Mouse (Mus musculus) forebrain, embryonic 10.5 days (tissue): ENCODE measurements around the gene Tdgf1. TPM values are rescaled to one million over a fixed set of nuclear protein-coding genes. Genes with fewer than 3 reads are reported as not detected.

Experiments used
- DNase-seq: peaks from one replicate; pipeline ENCODE4 v3.0.0-alpha.2; 2017; ENCODE audit warnings: low spot score; ENCODE audit errors: extremely low spot score
- H3K27ac ChIP-seq: fragments of 300-500 bp; sonication (generic); 2 replicates; pipeline ENCODE4 v1.5.1; 2016; ENCODE audit warnings: mild to moderate bottlenecking
- H3K27me3 ChIP-seq: fragments of 300-500 bp; sonication (generic); 2 replicates; pipeline ENCODE4 v1.6.1; 2016; ENCODE audit warnings: mild to moderate bottlenecking; ENCODE audit not compliant: poor library complexity, severe bottlenecking
- H3K36me3 ChIP-seq: fragments of 300-500 bp; sonication (generic); replicated peaks from 2 replicates; pipeline ENCODE4 v1.6.1; 2016; ENCODE audit warnings: mild to moderate bottlenecking, moderate library complexity
- H3K4me1 ChIP-seq: fragments of 300-500 bp; sonication (generic); 2 replicates; pipeline ENCODE4 v1.6.1; 2016
- H3K4me3 ChIP-seq: fragments of 300-500 bp; sonication (generic); 2 replicates; pipeline ENCODE4 v1.5.1; 2016; ENCODE audit warnings: mild to moderate bottlenecking, moderate library complexity
- H3K9me3 ChIP-seq: fragments of 300-500 bp; sonication (generic); 2 replicates; pipeline ENCODE4 v1.6.1; 2016; ENCODE audit warnings: mild to moderate bottlenecking, moderate library complexity
- WGBS: fragments of 180-500 bp; shearing (Covaris S2); methylation state at CpG from one replicate; pipeline ENCODE4 v1.1.7; 2016; 5-methylcytosine and 5-hydroxymethylcytosine counted together
- polyA plus RNA-seq: library from polyadenylated mRNA; unstranded; fragments of >200 nt; fragmentation: Nextera tagmentation; extraction: Ambion mirVana; gene quantifications from 2 replicates; pipeline ENCODE4 v1.2.1, GENCODE M21; 2016

The Tdgf1 gene
- polyA plus RNA-seq, 1 experiment from 2014 or later: 0.61 TPM

DNA sequence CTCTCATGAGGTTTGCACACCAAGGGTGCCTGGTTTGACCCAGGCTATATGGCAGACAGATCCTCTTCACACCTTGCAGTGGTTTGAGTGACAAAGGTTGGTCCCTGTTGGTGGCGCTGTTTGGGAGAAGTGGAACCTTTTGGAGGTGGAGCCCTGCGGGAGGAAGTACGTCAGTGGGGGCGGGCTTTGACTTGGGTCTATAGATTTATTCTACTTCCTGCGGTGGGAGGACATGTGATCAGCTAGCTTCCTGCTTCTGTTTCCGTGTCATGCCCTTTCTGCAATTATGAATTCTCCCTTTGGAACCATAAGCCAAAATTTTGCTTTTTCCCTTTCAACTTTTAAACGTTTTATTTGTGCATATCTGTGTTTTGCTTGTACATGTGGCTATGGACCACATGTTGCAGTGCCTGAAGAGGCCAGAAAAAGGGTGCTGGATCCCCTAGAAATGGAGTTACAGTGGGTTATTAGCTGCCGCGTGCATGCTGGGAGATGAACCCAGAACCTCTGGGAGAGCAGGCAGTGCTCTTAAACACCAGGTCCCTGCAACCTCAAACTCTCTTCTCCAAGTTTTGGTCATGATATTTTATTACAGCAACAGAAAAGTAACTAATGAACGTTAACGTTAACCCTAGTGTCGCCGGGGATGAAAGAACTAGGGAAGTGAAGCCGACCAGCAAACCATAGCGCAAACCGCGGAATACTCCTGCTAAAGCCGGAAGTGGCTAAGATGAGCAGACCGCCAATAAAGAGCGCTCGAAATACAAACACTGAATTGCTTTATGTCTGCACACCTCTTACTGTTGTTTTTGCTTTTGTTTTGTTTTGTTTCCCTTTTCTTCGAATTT is 19.3 kb upstream of the Tdgf1 start:
- WGBS: 91% methylated on average over 22 of the region's 22 CpGs

DNA sequence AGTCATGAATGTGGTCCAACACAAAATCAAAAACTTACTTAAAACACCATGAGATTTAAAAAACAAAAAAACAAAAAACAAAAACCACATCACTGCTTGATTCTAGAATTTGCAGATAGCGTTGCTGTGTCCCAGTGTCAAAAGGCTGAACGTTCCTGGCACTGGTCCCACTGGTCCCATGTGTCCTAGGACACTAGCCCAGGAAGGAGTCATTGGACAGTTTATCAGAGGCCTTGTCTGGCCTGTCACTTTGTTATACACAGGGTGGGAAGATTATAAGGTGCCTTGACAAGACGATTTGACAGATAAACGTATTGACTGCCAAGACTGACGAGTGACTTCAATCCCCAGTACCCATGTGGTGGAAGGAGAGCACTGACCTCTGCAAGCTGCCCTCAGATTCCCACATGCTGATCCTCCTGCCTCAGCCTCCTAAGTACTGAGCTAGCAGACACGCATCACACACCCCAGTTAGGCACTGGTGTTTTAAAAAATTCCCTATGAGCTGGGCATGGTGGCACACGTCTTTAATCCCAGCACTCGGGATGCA is 17.7 kb upstream of the Tdgf1 start:
- no peak overlapping the region for H3K4me3 ChIP-seq
- H3K27ac ChIP-seq: no peak overlapping the region
- no peak for DNase-seq
- H3K36me3 ChIP-seq: no peaks in the 10 kb centered on the region
- WGBS: 94% methylated on average over 8 of the region's 8 CpGs
- H3K9me3 ChIP-seq: no peaks in the 10 kb centered on the region
- no peaks in the 10 kb centered on the region for H3K27me3 ChIP-seq
- no peaks in the 10 kb centered on the region for H3K4me1 ChIP-seq

More for the DNA sequence above, 19.3 kb upstream of the Tdgf1 start:
- no peak overlapping the region for H3K4me3 ChIP-seq
- H3K4me1 ChIP-seq: no peaks in the 10 kb centered on the region
- DNase-seq: no peak
- no peaks in the 10 kb centered on the region for H3K9me3 ChIP-seq
- H3K27ac ChIP-seq: no peak overlapping the region
- H3K36me3 ChIP-seq: no peaks in the 10 kb centered on the region
- H3K27me3 ChIP-seq: no peaks in the 10 kb centered on the region

DNA sequence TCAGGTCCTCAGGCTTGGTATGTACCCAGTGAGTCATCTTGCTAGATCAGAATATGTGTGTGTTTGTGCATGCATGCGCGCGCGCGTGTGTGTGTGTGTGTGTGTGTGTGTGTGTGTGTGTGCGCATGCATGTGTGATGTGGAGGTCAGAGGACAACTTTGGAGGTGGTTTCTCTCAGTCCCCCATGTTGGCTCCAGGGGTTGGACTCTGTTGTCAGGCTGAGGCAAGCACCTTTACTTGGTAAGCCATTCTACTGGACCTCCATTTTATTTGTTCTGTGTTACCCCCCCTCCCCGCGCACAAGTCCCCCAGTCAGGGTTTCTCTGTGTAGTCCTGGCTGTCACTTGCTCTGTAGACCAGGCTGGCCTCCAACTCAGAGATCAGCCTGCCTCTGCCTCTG is 15.4 kb upstream of the Tdgf1 start:
- Histone ChIP-seq H3K36me3 (no peaks in the 10 kb centered on the region), H3K27me3 (no peaks in the 10 kb centered on the region), H3K9me3 (no peaks in the 10 kb centered on the region), H3K4me3 (no peak overlapping the region), H3K27ac (no peak overlapping the region), H3K4me1 (no peaks in the 10 kb centered on the region)
- 98% methylated on average over 8 of the region's 8 CpGs for WGBS
- no peak for DNase-seq

DNA sequence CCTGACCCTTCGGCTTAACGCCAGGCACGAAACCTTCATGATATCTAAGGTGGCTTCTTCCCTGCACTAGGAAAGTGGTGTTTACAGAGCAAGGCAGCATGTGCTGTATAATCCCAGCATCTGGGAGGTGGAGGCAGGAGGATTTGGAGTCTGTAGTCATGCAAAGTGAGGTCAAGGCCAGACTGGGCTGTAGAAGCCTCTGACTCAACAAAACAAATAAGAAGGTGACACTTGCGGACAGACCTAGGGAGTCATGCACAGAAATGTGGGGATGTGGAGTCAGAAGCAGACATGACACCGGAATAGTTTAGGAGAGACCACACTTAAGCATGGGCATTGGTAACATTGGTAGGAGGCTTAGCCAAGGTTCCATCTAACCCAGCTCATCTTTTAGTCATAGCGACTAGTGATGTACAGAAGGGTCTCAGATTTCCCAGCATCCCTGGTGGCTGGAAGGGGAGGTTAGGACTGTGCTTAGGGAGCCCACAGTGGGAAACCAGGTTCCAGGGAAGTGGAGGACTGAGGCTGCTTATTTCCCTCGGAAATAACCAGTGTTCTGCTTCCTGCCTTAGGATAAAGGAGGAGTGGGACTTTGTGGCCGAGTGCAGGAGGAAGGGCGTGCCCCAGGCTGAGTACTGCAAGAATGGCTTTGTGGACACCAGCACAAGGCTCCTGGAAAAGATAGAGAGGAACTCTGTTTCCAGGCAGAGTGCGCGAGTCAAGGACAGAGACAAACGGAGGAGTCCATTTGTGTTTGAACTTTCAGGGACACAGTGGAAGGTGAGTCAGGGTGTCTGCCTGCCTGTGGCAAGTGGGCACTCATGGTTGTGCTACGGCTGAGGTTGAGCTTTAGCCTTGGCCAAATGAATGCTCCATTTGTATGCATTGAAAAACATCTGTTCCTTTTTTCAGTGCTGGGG is 14.5 kb upstream of the Tdgf1 start:
- 86% methylated on average over 13 of the region's 13 CpGs for WGBS

DNA sequence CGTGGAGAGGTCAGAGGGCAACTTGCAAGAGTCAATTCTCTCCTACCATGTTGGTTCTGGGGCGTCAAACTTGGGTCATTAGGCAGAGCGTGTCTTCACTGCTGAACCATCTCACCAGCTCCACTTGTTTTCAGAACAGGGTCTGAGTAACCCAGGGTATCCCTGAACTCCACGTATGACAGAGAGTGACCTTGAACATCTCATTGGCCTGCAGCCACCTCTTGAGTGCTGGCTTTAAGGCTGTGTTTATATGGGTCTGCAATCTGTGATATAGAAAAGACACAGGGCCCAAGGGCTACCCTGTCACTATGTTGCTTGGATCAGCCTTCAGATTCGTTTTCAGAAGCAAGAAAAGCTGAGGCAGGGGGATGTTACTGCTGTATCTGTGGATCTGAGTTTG is 13.7 kb upstream of the Tdgf1 start:
- H3K36me3 ChIP-seq: no peaks in the 10 kb centered on the region

More for the DNA sequence above, 14.5 kb upstream of the Tdgf1 start:
- H3K27me3 ChIP-seq: peaks cover 8% of the 10 kb centered on the region
- H3K4me1 ChIP-seq: no peaks in the 10 kb centered on the region
- H3K4me3 ChIP-seq: no peak overlapping the region
- no peak for DNase-seq
- H3K27ac ChIP-seq: no peak overlapping the region
- H3K9me3 ChIP-seq: no peaks in the 10 kb centered on the region
- H3K36me3 ChIP-seq: no peaks in the 10 kb centered on the region

DNA sequence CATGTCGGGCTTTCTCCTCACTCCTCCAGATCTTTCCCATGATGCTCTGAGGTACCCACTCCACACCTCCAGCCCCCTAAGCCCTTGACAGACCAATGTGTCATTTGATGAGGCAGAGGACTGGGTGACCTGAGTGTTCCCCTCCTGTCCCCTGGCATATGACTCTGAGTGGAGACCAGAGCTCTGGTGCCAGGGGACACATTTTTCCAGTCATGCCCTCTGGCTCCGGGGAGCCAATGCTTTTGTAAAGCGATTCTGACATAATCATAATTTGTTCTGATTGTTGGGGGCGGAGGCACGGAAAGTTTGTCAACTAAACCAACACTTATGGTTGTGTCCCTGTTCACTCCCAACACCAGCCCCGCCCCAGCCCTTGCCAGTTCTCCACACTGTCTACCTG is 10.0 kb upstream of the Tdgf1 start:
- Histone ChIP-seq H3K4me3 (no peak overlapping the region), H3K36me3 (no peaks in the 10 kb centered on the region), H3K4me1 (peaks cover 12% of the 10 kb centered on the region), H3K27me3 (peaks cover 52% of the 10 kb centered on the region), H3K9me3 (no peaks in the 10 kb centered on the region), H3K27ac (no peak overlapping the region)
- WGBS: 91% methylated on average over 6 of the region's 6 CpGs
- DNase-seq: no peak

More for the DNA sequence above, 13.7 kb upstream of the Tdgf1 start:
- Histone ChIP-seq H3K27ac (no peak overlapping the region), H3K27me3 (peaks cover 16% of the 10 kb centered on the region), H3K9me3 (no peaks in the 10 kb centered on the region), H3K4me3 (no peak overlapping the region), H3K4me1 (no peaks in the 10 kb centered on the region)
- no peak for DNase-seq
- WGBS: 87% methylated on average over 5 of the region's 5 CpGs

DNA sequence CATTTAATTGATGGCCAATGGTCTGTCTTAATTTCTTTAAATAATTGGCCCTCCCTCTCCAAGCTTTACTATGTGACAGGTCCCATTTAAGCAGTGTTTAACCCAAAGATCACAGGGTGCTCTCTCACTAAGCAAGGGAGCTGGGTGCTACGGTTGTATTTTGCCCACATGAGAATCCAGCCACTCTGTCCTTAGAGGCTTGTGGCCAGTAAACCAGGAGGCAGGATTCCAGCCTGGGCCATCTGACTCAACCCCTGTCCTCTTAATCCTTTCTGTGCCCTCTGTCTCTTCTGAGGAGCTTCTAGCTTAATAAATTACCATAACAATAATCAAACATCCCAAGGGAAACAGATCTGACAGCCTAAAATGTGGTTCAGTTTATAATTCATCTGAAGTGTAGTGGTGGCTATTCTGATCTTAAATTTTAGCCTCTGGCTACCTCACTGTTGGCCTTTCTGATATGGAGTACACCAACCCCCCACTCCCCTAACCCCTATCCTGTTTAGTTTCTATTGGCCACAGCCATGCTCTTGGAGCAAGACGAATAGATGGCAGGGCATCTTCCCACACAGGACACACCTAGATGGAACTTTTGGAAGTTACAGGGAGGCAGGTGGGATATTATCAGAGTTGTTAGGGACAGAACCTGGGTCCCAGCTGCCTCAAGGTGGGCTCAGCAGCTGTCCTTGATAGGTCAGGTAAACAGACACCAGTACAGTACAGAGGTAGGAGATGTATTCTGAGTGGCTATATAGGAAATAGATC is 8.9 kb upstream of the Tdgf1 start:
- Histone ChIP-seq H3K9me3 (no peaks in the 10 kb centered on the region), H3K4me1 (peaks cover 12% of the 10 kb centered on the region), H3K27ac (no peak overlapping the region), H3K4me3 (no peak overlapping the region), H3K36me3 (no peaks in the 10 kb centered on the region), H3K27me3 (peaks cover 60% of the 10 kb centered on the region)
- WGBS: 60% methylated on average over 2 of the region's 2 CpGs
- no peak for DNase-seq

DNA sequence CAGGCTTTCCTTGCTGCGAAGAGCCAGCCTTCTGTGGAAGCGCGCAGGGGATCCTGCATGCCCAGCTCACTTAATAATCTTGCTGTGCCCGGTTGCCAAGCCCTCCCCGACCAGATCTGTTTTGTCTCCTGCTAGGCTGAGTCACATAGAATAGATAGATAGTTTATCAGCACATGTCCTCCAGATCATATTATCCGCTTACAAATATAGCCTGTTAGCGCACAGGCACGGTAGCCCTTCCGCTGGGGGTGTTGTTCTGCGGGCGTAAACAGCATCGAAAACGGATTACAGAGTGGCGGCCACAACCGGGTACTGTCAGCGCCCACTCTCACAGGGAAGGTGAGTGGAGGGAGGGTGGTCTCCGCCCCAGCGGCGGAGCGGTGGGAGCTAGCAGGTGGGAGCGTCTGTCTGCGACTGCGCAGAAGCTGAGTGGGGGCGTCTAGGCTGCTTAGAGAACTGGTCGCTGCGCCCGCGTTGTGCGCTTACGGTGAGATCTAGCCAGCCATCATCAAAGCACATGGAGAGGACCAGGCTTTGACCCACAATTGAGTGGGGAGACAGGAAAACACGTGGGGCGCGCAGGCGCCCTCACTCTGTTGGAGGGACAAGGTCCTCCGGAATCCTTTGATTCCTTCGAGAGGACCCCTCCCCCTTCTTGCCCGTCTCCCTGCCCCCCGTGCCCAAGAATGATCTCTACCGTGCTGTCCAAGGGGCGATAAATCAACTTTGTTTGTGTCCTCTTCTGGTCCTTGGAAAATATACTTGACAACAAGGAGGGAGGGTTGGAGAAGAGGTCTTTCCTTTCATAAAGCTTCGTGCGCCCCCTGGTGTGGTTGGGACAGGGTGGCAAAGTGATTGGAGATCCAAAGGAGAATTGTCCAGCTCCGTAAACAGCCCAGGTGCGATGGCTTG is 7.8 kb upstream of the Tdgf1 start:
- Histone ChIP-seq H3K4me3 (peak overlapping the region; percentile 66), H3K27me3 (peaks cover 68% of the 10 kb centered on the region), H3K9me3 (no peaks in the 10 kb centered on the region), H3K27ac (peak overlapping the region; percentile 65), H3K36me3 (no peaks in the 10 kb centered on the region), H3K4me1 (peaks cover 16% of the 10 kb centered on the region)
- WGBS: 1% methylated on average over 44 of the region's 44 CpGs
- peak; percentile 56 for DNase-seq

DNA sequence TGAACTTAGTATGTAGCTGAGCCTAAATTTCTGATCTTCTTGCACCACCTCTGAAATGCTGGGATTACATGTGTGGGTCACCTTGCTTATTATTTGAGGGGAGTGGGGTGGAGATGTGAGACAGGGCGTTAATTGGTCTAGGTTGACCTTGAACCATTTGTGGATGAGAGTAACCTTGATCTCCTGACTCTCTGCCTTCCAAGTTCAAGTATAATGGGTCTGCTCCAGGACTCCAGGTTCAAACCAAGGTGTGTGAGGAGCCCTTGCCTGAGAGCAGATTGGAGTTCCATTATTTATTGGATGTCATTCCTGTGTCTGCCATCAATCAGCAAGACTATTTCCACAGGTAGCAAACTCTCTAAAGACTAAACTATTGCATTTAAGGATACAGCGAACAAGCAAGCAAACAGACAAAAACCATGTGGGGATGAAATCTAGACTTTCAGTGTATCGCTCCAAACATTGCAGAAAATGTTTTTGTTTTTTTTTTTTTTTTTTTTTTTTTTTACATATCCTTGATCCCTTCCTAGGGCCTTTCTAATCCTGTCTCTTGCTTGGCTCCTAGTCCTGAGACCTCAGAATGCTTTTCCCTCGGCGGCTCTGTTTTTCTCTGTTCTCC is 7.1 kb upstream of the Tdgf1 start:
- 45% methylated on average over 5 of the region's 5 CpGs for WGBS
- no peaks in the 10 kb centered on the region for H3K36me3 ChIP-seq
- no peaks in the 10 kb centered on the region for H3K9me3 ChIP-seq
- peaks cover 75% of the 10 kb centered on the region for H3K27me3 ChIP-seq
- peaks cover 21% of the 10 kb centered on the region for H3K4me1 ChIP-seq
- no peak overlapping the region for H3K27ac ChIP-seq
- peak overlapping the region; percentile 66 for H3K4me3 ChIP-seq
- no peak for DNase-seq

DNA sequence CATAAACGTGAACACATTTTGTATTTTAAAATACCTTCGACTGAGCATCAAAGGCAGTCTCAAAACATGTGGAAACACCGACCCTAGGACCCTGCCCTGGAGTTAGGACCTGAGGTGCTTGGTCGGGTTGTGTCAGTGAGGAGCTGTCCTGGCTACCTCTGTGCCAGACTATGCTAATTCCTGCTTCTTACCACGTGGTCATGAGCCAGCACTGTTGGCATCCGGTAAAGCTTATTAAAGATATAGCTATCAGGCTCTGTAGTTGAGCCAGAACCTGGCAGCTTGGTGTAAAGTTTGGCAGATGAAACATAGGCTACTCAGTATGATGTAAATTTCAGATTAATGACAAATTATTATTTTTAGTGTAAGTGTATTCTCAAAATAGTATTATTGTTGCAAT is 6.4 kb upstream of the Tdgf1 start:
- Histone ChIP-seq H3K4me1 (peaks cover 27% of the 10 kb centered on the region), H3K36me3 (no peaks in the 10 kb centered on the region), H3K27ac (no peak overlapping the region), H3K4me3 (no peak overlapping the region), H3K9me3 (no peaks in the 10 kb centered on the region), H3K27me3 (peaks cover 81% of the 10 kb centered on the region)
- WGBS: 61% methylated on average over 6 of the region's 6 CpGs
- no peak for DNase-seq

DNA sequence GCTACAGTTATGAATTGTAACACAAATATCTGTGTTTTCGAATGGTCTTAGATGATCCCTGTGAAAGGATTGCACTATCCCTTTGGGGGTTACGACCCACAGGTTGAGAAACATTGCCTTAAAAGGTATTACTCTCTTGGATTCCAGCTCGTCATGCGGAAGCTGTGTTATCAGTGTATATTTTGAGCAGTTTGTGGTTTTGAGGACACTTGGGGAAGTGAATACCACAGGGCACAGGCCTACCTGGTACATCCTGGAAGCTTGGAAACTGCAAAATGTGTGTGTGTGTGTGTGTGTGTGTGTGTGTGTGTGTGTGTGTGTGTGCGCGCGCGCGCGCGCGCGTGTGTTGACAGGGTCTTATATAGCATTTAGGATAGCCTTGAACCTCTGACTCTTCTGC is 5.9 kb upstream of the Tdgf1 start:
- H3K36me3 ChIP-seq: no peaks in the 10 kb centered on the region
- 95% methylated on average over 13 of the region's 13 CpGs for WGBS
- peaks cover 87% of the 10 kb centered on the region for H3K27me3 ChIP-seq
- no peak overlapping the region for H3K4me3 ChIP-seq
- DNase-seq: no peak
- H3K9me3 ChIP-seq: no peaks in the 10 kb centered on the region
- peaks cover 33% of the 10 kb centered on the region for H3K4me1 ChIP-seq
- no peak overlapping the region for H3K27ac ChIP-seq
